Mouse (Mus musculus) monocyte, adult 2 months (primary cell): ENCODE measurements around the gene Slc12a6.
A peak's percentile ranks its signal among the peaks of the same experiment; 100 is the strongest.

ENCODE experiments used
- DNase-seq, 2 experiments: peaks; one replicate each; pipeline ENCODE4 v3.0.0; 2022; ENCODE audit warnings: low spot score in 2 of 2, low read depth in 1 of 2

Gene Slc12a6

DNA sequence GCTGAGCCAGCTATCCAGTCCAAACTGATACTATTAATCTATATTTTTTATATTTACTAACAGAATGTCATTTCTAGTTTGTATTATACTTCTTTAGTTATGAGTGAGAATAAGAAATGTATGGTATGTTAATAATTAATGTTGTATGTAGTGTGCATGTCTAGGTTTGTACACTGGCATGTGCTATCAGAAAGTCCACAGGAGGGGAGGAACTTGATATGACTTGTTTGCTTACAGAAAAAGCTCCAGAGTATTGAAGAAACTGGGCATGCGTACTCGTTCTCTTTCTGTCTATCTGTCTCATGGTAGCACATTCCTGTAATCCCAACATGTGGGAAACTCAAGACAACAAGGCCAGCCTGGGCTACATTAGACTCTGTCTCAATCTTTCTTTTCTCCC, 52.6 kb downstream of the Slc12a6 start:
- no peak for DNase-seq

DNA sequence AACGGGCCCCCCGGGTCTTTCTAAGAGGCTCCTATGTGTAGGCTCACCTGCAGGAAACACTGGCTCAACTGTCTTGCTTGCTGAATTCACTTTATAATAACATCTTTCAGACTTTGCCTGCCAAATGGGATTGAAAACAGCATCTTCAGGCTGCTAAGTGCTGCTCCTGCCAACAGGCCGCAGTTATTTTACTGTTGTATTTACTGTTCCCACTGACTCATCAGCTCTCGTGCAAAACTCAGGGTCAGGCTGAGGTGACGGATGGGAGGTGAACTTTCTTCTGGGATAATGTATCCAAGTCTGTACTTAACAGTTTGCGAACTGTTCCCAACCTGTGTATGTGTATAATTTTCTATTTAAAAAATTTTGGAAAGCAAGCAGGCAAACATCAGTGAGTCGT, 53.3 kb downstream of the Slc12a6 start:
- DNase-seq: no peak

DNA sequence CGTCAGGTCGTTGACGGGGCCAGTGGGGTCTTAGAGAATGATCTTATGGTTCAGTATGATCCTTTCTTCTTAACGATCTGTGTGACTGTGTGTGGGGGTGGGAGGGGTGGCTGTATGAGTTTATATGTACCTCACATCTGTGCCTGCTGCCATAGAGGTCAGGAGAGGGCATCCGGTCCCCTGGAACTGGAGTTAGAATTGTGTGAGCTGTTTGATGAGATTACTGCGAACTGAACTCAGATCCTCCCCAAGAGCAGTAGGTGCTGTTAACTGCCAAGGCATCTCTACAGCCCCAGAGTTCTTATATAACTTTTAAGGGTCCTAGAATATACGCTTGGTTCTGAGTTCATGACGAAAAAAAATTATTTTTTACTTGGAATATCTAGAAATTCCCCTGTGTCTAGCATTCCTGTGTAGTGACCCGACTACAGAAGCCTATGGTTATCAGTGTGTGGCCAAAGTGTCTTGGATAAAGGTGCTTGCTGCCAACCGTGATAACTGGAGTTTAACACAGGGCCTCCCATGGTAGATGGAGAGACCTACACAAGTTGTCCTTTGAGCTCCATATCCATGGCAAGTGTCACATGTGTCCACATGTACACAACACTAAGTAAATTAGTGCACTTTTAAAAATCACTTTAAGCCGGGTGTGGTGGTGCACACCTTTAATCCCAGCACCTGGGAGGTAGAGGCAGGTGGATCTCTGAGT, 62.6 kb downstream of the Slc12a6 start:
- no peak for DNase-seq

DNA sequence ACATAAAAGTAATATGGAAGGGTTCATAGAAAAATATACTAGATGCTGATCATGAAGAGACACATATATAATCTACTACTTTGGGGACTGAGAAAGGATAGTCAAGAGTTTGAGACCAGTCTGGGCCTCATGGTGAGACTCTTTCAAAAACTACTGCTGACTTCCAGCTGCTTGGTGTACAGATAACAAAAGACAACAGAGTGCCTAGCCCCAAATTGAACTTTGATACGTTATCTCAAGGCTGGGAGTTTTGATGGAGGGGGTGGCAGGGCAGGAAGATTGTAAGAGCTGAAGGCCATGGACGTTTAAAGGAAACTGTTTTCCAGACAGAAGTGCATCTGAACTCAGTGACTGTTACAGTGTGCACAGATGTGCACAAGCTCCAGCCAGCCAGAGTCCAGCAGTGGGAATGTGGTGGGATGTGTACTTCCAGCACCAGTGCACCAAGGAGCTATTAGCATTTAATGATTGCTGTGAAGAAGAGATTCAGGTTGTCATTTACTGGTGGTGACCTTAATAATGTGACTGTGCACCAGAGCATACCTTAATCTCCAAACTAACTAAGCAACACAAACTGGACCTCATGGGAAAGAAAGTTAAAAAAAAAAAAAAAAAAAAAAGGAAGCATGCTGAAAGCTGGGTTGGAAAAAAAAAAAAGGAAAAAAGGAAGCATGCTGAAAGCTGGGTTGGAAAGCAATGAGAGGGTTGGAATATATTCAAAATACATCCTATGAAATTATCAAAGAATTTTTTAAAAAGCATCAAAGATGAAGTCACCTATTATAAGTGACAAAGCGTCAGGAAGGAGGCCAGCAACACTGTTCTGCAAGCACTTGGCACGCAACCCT, 66.7 kb downstream of the Slc12a6 start:
- no peak for DNase-seq

DNA sequence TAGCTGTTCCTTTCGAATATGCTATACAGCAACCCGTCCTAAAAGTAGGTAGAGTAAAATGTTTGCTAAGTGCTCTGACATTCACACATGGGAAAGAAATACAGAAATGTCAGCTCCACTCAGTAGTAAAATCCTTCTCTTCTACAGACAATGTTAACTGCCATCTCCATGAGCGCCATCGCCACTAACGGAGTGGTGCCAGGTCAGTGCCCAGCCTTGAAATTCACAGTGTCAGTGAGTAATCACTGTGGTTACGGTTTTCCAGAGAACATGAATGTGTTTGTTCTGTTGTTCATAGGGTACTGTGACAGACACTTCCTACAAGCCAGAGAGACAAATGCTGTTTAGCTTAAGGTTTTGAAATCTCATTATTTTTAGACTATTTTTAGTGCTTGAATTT, 71.6 kb downstream of the Slc12a6 start:
- no peak for DNase-seq

DNA sequence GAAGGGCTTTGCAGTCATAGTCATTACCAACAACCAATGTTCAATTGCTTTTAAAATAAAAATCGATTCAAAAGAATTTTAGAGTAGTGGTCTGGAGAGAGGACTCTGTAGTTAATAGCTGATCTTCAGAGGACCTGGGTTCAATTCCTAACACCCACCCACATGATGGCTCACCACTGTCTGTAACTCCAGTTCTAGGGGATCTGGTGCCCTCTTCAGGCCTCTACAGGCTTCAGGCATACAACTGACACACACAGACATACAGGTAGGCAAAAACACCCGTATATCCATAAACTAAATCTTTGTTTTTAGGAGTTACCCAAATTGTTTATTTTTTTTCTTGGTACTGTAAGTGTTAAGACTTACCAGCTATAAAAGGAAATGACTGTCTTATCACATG, 74.1 kb downstream of the Slc12a6 start:
- DNase-seq: no peak

DNA sequence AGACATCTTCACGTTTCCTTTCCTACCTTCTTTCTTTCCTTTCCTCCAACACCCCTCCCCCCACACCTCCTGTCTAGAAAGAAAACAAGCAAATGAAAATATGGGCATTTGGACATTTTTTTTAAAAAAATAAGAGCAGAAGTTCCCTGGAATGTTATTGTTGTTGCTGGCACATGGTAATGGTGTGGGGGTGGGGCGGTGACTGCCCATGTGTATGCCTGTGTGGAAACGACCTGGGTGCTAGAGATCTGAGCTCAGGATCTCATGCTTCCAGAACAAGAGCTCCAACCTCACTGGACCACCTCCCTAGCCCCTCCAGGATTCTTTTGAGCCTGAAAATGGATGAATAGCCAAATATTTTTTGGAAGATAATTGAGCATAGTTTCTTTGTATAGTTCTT, 75.5 kb downstream of the Slc12a6 start:
- no peak for DNase-seq

DNA sequence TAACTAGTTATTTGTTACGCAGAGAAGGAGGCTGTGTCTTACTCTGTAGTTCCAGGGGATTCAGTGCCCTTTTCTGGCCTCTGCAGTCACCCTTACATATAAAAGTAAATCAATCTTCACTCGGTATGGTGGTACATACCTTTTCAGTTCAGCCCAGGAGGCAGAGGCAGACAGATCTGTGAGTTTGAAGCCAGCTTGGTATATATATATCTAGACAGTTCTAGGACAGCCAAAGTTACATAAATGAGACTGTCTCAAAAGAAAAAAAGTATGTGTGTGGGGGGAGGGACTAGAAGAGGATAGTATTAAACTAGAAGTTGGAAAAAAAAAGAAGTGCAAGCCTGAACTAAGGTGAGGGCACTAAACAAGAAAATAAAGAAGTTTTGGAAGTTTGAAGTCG, 82.6 kb downstream of the Slc12a6 start:
- DNase-seq: no peak

DNA sequence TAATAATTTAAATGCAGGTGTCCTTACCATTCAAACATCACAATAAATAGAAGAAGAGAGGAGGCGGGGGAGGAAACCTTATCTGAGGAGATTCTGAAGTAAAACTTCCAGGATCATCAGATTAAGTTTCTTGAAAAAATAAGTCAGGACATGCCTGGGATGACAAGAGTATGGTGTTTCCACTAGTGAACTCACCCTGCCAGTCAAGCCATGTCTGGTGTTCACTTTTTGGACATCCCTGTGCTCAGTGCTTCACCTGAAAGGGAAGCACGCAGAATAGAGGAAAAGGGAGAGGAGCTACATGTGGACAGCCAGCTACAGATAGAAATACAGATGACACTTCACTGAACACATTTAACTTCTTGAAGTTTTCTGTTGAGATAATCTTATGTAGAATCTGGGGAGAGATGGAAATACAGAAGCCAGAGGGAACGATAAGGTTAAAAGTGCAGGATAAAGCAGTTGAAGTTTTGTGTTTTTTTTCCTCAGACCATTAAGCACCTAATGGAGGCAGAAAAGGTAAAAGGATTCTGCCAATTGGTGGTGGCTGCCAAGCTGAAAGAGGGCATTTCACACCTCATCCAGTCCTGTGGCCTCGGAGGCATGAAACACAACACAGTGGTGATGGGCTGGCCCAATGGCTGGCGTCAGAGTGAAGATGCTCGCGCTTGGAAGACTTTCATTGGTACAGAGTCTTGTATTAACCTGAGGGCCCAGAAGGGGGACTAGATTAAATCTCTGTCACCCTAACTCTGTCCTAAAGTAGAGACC, 88.2 kb downstream of the Slc12a6 start:
- DNase-seq: no peak

DNA sequence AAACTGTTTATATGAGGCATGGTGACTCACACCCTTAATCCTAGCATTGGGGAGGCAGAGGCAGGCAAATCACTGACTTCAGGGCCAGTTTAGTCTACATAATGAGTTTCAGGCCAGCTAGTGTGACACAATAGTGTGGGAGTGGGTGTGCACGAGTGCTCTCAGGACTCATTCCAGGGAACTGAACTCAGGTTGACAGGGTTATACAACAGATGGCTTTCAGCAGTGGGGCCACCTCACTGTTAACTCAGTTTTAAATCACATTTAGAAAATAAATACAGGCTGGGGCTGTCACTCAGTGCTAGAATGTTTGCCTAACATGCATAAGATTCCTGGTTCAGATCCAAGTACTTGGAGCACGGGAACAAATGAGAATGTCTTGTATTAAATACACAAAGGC, 94.0 kb downstream of the Slc12a6 start:
- DNase-seq: no peak

DNA sequence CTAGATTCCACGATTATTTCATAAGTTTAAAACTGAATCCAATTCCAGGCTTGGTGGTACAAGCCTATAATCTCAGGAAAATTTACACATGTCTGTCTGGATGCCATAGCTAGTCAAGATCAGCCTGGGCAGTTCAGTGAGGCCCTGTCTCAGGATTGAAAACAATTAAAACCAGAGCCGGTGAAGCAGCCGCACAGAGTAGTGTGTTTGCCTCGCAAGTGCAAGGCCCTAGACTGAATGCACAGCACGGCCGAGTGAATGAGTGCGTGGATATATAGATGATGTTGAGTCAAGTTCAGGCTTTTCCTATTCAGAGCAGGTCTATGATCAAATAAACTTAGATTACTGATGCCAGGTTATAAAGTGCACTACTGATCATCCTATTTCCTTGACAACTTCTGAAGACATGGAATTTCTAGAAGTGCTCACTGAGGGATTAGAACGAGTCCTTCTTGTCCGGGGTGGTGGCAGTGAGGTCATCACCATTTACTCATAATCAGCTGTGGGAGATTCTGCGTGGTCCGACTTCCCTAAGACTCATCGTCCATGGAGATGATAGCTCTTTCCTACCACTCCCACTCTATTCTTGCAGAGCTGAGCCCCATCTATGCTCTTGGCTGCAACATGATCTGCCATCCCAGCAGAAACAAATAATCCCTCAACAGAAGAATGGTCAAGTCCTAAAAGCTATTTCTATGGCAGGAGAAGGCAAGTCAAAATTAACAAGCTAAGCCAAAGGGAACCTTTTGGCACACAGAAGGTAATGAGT, 94.6 kb downstream of the Slc12a6 start:
- DNase-seq: no peak

DNA sequence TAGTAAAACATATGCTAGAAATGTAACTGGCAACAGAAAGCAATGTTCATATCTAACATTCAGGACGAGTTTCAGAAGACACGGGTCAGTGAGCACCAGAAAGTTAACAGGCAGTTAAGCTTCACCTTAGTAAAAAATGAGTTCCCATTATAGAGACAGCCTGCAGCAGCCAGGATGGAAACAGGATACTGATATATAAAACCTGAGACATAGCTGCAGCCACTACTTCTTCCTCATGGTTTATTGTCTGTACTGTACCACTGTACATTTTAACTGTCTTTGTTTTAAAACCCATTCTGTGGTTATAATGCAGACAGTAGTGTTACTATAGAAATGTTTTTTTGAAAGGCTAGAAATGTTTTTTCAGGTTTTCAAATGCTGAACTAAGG, 95.2 kb downstream of the Slc12a6 start:
- DNase-seq: no peak

DNA sequence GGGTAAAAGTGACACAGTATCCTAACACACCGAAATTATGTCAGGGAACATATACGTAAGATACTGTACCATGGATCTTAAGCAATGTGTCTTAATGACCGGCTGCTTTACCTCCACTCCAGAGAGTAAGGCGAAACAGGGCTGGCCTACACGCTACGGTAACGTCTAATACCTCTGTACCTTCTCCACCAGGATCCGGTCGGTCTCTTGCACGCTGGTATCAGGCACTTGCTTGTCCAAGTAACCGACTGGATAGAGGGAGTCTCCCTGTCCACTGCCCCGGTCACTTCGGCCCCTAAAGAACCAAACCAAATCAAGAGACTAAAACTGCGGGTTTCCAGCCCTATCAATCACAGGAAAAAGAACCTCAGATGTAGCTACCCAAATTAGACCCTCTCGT, 101.6 kb downstream of the Slc12a6 start:
- no peak for DNase-seq

DNA sequence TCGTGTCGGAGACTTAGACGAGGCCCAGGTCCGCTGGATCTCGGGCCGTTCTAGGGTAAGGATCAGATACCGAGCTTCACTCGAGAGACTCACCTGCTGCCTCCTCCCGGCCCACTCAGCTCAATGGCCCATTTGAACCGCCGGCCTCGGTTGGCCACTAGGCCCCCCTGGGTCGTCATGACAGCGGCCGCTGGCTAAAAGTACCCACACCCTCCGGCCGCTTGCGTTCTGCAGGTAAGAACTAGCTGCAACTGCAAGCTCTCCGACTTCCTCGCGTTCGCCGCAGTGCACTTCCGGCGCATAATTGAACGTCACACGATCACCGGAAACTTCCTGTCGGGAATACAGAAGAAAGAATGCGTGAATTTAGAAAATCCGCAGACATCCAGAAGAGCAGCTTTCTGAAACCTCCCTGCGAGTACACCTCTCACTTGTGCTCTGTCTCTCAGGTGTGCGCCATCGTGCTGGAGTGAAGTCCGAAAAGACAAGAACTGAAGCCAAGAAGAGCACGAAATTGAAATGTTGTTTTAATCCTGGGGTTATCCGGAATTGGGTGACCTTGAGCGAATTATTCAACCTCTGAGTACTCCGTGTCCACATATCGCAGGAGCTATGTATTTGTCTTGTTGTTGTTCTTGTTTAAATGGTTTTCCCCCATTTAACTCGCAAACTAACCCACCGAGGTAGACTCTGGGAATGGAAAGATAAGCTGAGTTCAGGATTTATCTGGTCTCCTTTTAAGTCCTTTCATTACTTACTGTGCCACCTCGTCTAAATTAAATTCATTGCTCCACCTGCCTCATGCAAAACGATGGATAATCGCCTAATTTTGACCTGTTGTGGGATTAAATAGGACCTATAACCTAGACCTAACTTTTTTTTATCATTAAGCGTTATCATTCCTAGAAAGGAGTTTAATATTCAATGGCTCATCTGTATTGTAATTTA, 102.4 kb downstream of the Slc12a6 start, which contains the start of gene Emc4:
TSS of gene Emc4 (minus strand) at position 302 of the 948 bp plus-strand sequence.
- peak; percentile 45 to 68 for DNase-seq

DNA sequence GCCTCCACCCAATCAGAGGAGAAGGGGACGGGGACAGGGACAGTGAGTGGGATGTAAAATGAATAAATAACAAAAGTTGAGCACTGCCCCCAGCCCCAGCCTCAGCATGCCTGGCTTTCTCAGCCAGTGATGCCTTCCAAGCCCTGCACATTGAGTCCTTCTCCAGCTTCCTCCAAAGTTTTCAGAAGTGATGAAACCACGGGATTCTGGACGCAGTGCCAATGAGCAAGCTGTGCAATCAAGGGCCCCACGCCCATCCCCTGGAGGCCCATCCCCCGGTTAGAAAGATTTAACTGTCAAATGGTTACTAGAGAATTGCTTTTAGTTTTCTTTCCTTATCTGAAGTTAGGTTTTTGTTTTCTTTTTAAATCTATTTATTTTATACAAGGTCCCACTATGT, 104.3 kb downstream of the Slc12a6 start:
- DNase-seq: no peak

DNA sequence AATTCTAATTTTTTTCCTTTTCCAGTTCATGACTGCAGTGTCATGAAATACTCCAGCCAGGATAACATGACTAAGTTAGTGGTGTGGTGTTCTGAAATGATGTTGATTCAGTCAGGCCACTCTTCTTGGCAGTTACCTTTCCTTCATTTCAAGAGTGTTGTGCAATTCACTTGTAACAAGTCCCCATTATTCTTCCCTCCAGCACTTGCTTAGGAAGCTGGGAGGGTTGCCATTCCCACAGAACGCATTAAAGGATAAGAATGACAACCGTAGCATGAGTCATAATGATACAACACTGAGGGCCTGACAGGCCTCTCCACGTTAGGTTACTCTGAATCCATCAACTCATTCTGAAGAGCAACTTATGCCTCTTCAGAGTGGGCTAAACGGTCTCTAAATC, 107.5 kb downstream of the Slc12a6 start:
- DNase-seq: no peak

DNA sequence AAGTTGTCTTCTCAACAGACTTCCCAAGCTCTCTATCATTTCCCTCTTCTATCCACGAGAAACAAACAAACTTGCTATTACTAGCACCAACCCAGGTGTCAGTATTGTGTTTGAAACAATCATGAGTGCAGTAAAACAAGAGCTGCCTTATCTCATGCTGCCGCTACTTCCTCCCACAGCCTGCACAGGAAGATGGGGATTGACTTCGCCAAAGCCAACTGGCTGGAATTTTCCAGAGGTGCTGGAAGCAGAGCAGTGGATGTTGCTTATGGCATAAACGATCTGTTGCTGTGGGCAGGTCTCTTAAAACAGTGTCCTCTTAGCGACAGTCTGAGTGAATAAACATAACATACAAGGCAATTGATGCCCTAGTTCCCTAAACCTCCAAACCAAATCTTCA, 109.0 kb downstream of the Slc12a6 start:
- no peak for DNase-seq

DNA sequence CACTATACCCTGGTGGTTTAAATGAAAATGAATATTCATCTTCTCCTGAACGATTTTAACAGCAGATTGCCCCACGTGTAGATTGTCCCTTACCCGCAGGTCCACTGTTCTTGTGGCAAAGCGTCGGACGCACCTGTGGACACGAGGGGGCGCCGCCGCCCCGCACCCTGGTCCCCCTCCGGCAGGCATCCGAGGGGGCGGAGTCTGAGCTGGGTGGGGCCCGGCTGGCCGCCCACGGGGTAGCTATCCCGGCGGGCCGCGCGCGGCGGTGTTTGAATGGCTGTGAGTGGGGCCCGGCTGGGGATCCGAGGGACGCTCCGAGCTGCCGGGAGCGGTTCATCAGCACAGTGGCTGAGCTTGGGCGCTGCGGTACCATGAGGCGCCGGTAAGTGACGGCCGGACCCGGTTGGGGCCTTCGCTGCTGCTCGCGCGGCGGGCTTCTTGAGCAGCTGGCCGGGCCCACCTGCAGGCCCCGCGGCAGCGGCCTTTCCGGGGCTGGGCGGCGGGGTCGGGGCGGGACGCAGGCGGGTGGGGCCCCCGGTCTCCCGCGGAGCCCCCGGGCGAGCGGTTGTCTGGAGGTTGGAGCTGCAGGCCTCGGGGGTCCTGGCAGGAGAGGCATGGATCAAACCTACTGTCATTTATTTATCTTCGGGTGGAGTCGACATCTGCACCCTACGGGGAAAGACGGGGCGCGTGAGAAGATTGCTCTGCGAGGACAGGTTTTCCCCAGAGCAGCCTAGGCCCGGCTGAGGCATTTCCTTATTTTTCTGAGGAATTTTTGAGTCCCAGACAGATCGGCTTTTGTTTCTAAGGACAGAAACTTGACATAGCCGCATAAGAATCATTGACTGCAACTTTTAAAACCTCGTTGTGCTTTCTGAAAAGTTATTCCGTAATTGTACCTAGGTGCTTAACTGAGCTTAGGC, 113.6 kb downstream of the Slc12a6 start, which contains the start of gene Katnbl1:
TSS of gene Katnbl1 (plus strand) at position 239 of the 926 bp plus-strand sequence.
- DNase-seq: peak; percentile 74 to 89

DNA sequence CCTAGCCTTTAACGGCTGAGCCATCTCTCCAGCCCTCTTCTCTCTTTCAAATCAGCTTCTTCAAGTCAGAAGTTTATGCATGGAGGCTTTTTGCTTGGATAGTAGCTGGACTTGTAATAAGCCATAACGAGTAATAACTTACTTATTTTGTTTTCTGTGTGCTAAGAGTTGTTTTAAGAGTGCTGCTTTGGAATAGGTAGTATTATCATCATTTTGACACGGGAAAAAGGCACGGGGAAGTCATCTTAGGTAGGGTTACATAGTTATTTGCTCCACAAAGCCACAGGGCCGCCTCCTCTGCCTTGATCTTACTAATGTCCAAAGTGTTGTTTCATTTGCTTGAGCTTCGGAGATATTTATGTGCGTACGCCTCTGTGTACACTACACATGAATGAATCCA, 114.5 kb downstream of the Slc12a6 start:
- no peak for DNase-seq
